Mouse (Mus musculus): ENCODE results near the gene Teddm1a. TPM values are rescaled to one million over a fixed set of nuclear protein-coding genes. Genes with fewer than 3 reads are reported as not detected.

Teddm1a gene
- polyA plus RNA-seq, 1 experiment: not detected

GRCm38 (mm10) chr1:153918521-153919206, 27.1 kb downstream of the Teddm1a start:
- peak overlapping the region; percentile 60 for H3K27ac ChIP-seq (replicated peaks; ENCODE audit: low read depth, low read length)
- H3K4me1 ChIP-seq (ENCODE audit: control insufficient read depth, insufficient read depth, insufficient read length, low read length): peaks cover 11% of the 10 kb centered on the region

GRCm38 (mm10) chr1:153921642-153922041, 30.1 kb downstream of the Teddm1a start:
- peaks cover 7% of the 10 kb centered on the region for H3K4me1 ChIP-seq (ENCODE audit: control insufficient read depth, insufficient read depth, insufficient read length, low read length)
- no peak overlapping the region for H3K27ac ChIP-seq (replicated peaks; ENCODE audit: low read depth, low read length)
- no peak overlapping the region for H3K4me3 ChIP-seq (ENCODE audit: insufficient read depth, low read depth, low read length)

More at GRCm38 (mm10) chr1:153918521-153919206, 27.1 kb downstream of the Teddm1a start:
- no peak overlapping the region for H3K4me3 ChIP-seq (ENCODE audit: insufficient read depth, low read depth, low read length)

- H3K27ac ChIP-seq (replicated peaks; ENCODE audit: low read depth, low read length): no peak overlapping the region
- H3K4me1 ChIP-seq (ENCODE audit: control insufficient read depth, insufficient read depth, insufficient read length, low read length): peaks cover 7% of the 10 kb centered on the region
- H3K4me3 ChIP-seq (ENCODE audit: insufficient read depth, low read depth, low read length): no peak overlapping the region
Observed at GRCm38 (mm10) chr1:153922571-153923021, 31.1 kb downstream of the Teddm1a start.

- Histone ChIP-seq H3K27ac (replicated peaks; ENCODE audit: low read depth, low read length) (no peak overlapping the region), H3K4me1 (ENCODE audit: control insufficient read depth, insufficient read depth, insufficient read length, low read length) (0 out of 2 replicates have a peak, but pooled peaks cover 4% of the 10 kb centered on the region), H3K4me3 (ENCODE audit: insufficient read depth, low read depth, low read length) (no peak overlapping the region)
Observed at GRCm38 (mm10) chr1:153924395-153925385, 33.1 kb downstream of the Teddm1a start.

- Histone ChIP-seq H3K4me1 (ENCODE audit: control insufficient read depth, insufficient read depth, insufficient read length, low read length) (peaks cover 3% of the 10 kb centered on the region; the same call in 1 of the 2 replicates), H3K4me3 (ENCODE audit: insufficient read depth, low read depth, low read length) (no peak overlapping the region), H3K27ac (replicated peaks; ENCODE audit: low read depth, low read length) (no peak overlapping the region; the same call in 1 of the 2 replicates)
Observed at GRCm38 (mm10) chr1:153930431-153930830, 38.9 kb downstream of the Teddm1a start.

- H3K4me1 ChIP-seq (ENCODE audit: control insufficient read depth, insufficient read depth, insufficient read length, low read length): peaks cover 3% of the 10 kb centered on the region; the same call in 1 of the 2 replicates
- no peak overlapping the region for H3K4me3 ChIP-seq (ENCODE audit: insufficient read depth, low read depth, low read length)
- no peak overlapping the region for H3K27ac ChIP-seq (replicated peaks; ENCODE audit: low read depth, low read length)
Observed at GRCm38 (mm10) chr1:153933772-153934171, 42.2 kb downstream of the Teddm1a start.

- Histone ChIP-seq H3K4me1 (ENCODE audit: control insufficient read depth, insufficient read depth, insufficient read length, low read length) (no peaks in the 10 kb centered on the region), H3K4me3 (ENCODE audit: insufficient read depth, low read depth, low read length) (no peak overlapping the region), H3K27ac (replicated peaks; ENCODE audit: low read depth, low read length) (no peak overlapping the region)
Observed at GRCm38 (mm10) chr1:153935844-153936380, 44.4 kb downstream of the Teddm1a start.

- Histone ChIP-seq H3K4me3 (ENCODE audit: insufficient read depth, low read depth, low read length) (no peak overlapping the region), H3K27ac (replicated peaks; ENCODE audit: low read depth, low read length) (no peak overlapping the region), H3K4me1 (ENCODE audit: control insufficient read depth, insufficient read depth, insufficient read length, low read length) (no peaks in the 10 kb centered on the region)
Observed at GRCm38 (mm10) chr1:153937025-153937424, 45.5 kb downstream of the Teddm1a start.

- H3K4me3 ChIP-seq (ENCODE audit: insufficient read depth, low read depth, low read length): no peak overlapping the region
- no peak overlapping the region for H3K27ac ChIP-seq (replicated peaks; ENCODE audit: low read depth, low read length)
- H3K4me1 ChIP-seq (ENCODE audit: control insufficient read depth, insufficient read depth, insufficient read length, low read length): no peaks in the 10 kb centered on the region
Observed at GRCm38 (mm10) chr1:153940986-153941385, 49.4 kb downstream of the Teddm1a start.

Other genes with a start within 250 kb of the Teddm1a start
- gene Rgs8, start 238.7 kb upstream of the Teddm1a start, polyA plus RNA-seq (2012; ENCODE audit: insufficient read depth, insufficient read length, missing spikeins): not detected in 2 replicates
- 0.44 TPM in 1 of 2 replicates, not detected in the other for gene Rgs16, start 151.4 kb upstream of the Teddm1a start, polyA plus RNA-seq (2012; ENCODE audit: insufficient read depth, insufficient read length, missing spikeins)
- gene Rnasel, start 142.3 kb upstream of the Teddm1a start, polyA plus RNA-seq (2012; ENCODE audit: insufficient read depth, insufficient read length, missing spikeins): 2.6 and 3.6 TPM in 2 replicates
- 1.3 TPM in 1 of 2 replicates, not detected in the other for gene Rgsl1, start 47.6 kb upstream of the Teddm1a start, polyA plus RNA-seq (2012; ENCODE audit: insufficient read depth, insufficient read length, missing spikeins)
- not detected in 2 replicates for gene Teddm1b, start 17.4 kb upstream of the Teddm1a start, polyA plus RNA-seq (2012; ENCODE audit: insufficient read depth, insufficient read length, missing spikeins)
- gene Glul, start 8.2 kb downstream of the Teddm1a start, polyA plus RNA-seq (2012; ENCODE audit: insufficient read depth, insufficient read length, missing spikeins): 924 and 1,059 TPM in 2 replicates
- gene Teddm2, start 8.5 kb downstream of the Teddm1a start, polyA plus RNA-seq (2012; ENCODE audit: insufficient read depth, insufficient read length, missing spikeins): 0.58 TPM in 1 of 2 replicates, not detected in the other